Mouse (Mus musculus): Measurements from ENCODE around the gene Ift46. TPM values are rescaled to one million over a fixed set of nuclear protein-coding genes. Genes with fewer than 3 reads are reported as not detected.
A peak's percentile ranks its signal among the peaks of the same experiment; 100 is the strongest.
"Not testable (repeated sequence)": the region's sequence is repeated elsewhere in the genome, so short reads cannot be mapped to it uniquely, and the experiment has no call there.

The Ift46 gene
- total RNA-seq, 2 experiments from 2014 or later, result 34.0 to 38.9 TPM

GRCm38 (mm10) chr9:44734524-44735494 is 32.9 kb upstream of the Ift46 start, which contains the start of gene Phldb1:
Gene Phldb1, minus strand, starts transcription at chr9:44735198.
- ATAC-seq (replicated peaks; ENCODE audit: poor library complexity), result peak; percentile 35

GRCm38 (mm10) chr9:44735886-44736285 is 31.8 kb upstream of the Ift46 start:
- no peak for ATAC-seq (replicated peaks; ENCODE audit: poor library complexity)

GRCm38 (mm10) chr9:44736301-44736700 is 31.4 kb upstream of the Ift46 start:
- no peak for ATAC-seq (replicated peaks; ENCODE audit: poor library complexity)

GRCm38 (mm10) chr9:44737240-44737949 is 30.3 kb upstream of the Ift46 start:
- ATAC-seq (replicated peaks; ENCODE audit: poor library complexity), result no peak

DNA sequence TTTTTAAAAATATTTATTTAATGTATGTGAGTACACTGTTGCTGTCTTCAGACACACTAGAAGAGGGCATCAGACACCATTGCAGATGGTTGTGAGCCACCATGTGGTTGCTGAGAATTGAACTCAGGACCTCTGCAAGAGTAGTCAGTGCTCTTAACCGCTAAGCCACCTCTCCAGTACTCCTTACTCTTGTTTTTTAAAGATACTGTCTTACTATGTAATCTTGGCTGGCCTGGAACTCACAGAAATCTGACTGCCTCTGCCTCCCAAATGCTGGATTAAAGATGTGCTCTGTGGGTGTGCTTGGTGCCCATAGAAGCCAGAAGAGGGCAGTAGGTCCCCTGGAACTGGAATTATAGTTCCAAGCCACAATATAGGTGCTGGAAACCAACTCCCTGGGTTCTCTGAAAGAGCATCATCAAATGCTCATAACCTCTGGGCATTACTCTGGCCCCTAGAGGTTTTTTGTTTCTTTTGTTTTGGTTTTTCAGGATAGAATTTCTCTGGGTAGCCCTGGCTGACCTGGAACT is 27.0 kb upstream of the Ift46 start:
- peak; percentile 61; the same call in 1 of the 2 replicates for ATAC-seq (replicated peaks; ENCODE audit: poor library complexity)

GRCm38 (mm10) chr9:44745371-44745770 is 22.3 kb upstream of the Ift46 start:
- no peak for ATAC-seq (replicated peaks; ENCODE audit: poor library complexity)

DNA sequence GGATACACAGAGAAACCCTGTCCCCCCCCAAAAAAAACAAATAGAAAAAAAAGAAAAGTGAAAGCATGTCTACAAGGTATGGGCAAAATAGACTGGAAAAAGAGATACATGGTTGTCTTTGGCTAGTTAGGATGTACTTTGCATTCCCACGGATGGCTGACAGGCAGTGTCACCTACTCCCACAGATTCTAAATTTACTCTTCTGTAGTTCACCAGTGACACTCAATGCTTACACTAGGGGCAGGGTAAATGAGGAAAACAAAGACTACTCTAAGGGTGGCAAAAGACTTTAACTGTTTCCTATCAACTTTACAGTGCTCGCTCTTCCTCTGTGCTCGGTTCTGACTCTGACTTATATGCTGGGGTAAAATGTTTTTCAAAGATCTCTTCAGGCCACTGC is 21.0 kb upstream of the Ift46 start:
- ATAC-seq (replicated peaks; ENCODE audit: poor library complexity), result no peak

DNA sequence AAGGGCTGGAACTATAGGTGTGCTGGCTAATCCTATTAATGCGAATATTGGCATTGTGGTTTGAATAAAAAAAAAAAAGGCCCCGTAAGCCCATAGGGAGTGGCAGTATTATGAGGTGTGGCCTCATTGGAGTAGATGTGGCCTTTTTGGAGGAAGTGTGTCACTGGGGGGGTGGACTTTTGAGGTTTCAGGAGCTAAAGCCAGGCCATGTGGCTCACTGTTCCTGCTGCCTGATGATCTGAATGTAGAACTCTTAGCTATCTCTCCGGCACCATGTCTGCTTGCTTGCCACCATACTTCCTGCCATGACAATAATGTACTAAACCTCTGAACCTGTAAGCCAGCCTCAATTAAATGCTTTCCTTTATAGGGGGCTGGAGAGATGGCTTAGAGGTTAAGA is 20.4 kb upstream of the Ift46 start:
- no peak for ATAC-seq (replicated peaks; ENCODE audit: poor library complexity)

- no peak for ATAC-seq (replicated peaks; ENCODE audit: poor library complexity)
These were observed 19.2 kb upstream of the Ift46 start for GRCm38 (mm10) chr9:44748473-44748872.

DNA sequence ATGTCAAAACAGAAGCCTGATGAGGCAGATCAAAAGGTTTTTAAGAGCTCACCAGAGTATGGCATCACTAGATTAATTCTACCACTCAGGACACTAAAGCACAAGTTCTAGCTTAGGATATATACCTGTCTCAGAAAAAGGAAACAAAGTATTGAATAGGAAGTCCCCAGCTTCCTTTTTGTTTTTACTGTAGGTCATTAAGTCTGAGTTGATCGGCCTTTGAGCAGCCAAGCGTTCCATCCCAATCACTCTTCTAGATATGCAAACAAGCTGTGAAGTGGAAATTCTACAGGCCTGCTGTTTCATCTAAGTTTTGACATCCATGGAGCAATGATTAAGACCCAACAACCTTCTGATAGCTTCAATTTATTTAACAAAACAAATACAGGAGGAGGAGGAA is 6.8 kb upstream of the Ift46 start:
- no peak for ATAC-seq (replicated peaks; ENCODE audit: poor library complexity)

DNA sequence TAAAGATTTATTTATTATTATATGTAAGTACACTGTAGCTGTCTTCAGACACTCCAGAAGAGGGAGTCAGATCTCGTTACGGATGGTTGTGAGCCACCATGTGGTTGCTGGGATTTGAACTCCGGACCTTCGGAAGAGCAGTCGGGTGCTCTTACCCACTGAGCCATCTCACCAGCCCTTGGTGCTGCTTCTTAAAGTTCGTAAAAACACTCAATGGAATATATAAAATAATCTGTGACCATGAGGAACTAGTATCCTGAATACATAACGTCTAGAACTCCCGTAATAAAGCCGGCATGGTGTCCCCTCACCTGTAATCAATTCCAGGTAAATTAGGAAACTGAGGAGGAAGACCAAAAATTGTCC is 304 bp downstream of the Ift46 start:
- not testable (repeated sequence) for ATAC-seq (replicated peaks; ENCODE audit: poor library complexity)

- no peak for ATAC-seq (replicated peaks; ENCODE audit: poor library complexity)
These were observed 3.7 kb downstream of the Ift46 start for GRCm38 (mm10) chr9:44771376-44771775.

DNA sequence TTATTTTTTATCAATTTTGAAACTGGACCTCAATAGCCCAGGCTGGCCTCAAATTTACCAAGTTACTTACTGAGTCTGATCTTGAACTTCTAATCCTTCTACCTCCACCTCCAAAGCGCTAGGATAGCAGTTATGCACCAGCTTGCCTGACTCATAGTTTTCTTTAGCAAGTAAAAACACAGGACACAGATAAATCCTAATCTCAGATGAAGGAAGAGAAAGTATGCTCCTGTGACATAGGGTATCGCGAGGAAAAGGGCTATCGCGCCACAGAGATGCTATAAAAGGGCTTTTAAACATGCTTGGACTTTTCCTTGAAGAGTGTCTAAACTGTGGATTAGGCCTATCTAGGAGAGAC is 4.7 kb downstream of the Ift46 start:
- no peak; the same call in 1 of the 2 replicates for ATAC-seq (replicated peaks; ENCODE audit: poor library complexity)

DNA sequence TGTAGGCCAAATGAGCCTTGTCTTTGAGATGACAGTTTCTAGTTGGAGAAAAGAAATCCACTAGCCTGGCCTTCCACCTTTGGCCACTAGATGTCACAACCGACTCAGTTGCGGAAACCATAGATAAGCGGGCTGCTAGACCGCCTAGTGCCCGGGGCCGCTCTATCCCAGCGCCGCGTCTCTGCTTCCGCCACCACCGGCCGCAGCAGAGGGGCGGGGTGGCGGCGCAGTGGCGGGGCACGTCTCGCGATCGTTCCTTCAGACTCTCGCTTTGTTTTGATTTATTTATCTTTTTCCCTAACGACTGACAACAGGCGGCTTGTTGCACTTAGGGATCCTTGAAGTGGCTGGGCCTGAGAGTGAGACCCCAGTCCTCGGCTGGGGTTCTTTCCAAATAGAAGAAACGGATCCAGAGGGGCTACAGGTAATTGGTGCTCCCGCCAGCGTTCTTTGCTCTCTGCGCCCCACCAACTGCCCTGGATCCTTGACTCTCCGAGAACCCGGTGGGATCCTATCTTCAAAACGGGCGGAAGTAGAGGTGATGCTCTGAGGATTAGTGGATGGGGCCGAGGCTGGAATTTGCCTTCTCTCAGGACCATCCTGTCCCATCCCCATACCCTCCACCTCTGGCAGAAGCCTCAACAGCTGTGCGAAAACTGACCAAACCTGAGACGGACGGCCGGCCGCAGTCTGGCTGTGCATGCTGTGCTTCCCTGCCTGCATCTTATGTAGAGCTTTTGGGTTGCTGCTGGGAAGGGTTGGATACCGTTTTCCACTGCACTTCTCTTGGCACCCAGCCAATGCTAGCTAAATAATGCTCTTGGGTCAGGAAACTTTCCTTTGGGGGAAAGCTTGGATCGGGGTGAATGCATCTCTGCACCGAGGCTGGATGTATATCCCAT is 5.3 kb downstream of the Ift46 start:
- peak; percentile 99 for ATAC-seq (replicated peaks; ENCODE audit: poor library complexity)

DNA sequence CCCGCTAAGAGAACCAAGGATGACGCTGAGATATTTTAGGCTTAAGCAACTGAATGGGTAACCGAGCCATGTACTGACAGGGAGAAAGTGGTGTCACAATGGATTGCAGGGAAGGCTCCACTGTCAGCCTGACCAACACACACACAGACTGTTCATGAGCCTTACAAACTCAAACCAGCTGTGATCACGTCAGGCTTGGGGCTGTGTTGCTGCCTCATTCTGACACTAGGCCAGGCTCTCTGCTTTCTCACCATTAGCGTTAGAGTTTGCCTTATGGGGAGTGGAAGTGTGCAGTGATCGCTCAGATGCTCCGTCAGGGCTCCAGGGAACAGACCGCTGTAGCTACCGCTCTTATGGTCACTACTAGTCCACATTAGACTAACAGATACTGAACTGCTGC is 25.1 kb downstream of the Ift46 start:
- ATAC-seq (replicated peaks; ENCODE audit: poor library complexity), result no peak

DNA sequence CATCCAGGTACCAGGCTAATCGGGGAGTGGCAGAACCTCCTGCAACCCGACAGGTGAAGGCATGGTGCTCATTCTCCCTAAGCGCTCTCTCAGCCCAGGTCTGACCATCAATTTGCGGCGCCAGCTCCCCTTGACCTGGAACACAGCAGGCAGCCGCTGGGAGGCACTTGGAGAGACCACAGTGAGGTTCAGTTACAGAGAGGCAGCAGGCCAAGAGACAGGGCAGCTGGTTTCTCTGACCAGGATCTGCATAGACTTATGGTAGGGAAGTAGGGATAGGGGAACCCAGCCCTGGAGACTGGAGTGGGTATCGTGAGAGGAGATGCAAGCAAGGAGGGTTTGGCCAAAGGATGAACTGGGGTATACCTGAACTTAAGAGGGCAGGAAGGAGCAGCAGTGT is 30.6 kb downstream of the Ift46 start:
- no peak for ATAC-seq (replicated peaks; ENCODE audit: poor library complexity)

DNA sequence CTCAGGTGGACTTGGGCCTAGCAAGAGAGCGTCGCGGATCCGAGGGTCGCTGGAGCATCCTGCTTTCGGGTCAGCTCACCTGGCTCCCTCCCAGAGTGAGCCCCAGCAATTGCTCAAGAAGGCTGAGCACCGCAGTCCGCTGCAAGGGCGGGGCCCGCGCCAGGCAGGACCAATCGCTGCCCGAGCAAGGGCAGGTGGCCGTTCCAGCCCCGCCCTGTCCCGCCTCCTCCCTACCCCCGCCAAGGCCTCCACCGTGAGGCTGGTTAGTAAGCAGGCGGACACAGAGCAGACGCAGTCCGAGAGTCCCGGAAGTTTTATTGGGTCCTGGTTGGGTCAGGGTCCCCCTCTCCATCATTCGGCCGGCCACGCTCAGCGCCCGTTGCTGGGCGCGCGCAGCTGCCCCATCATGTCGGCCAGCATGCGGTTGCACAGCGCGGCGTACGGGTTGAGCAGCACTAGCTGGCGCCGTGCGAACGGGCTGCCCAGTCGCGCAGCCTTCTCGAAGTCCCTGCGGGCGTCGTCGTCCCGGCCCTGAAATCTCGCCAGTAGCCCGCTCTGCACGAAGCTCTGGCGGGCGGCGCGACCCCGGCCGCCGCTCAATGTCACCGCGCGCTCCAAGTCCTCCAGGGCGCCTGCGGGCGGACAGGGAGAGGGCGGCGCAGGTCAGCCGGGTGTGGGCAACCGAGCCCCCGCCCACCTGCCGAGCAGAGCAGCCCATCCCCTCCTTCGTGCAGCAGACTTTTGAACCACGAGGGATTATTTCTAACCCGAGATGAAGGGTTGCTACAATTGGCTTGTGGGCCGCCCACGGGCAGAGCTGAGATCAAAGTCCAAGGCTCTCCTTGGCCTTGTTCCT is 31.6 kb downstream of the Ift46 start, which contains the start of gene Tmem25:
TSS of gene Tmem25 (minus strand) at position 206 of the 856 bp plus-strand sequence.
- peak; percentile 96 for ATAC-seq (replicated peaks; ENCODE audit: poor library complexity)

- ATAC-seq (replicated peaks; ENCODE audit: poor library complexity), result no peak
These were observed 32.2 kb downstream of the Ift46 start for GRCm38 (mm10) chr9:44799958-44800324.

GRCm38 (mm10) chr9:44801669-44802068 is 34.0 kb downstream of the Ift46 start:
- no peak for ATAC-seq (replicated peaks; ENCODE audit: poor library complexity)

Measured in megakaryocyte progenitor cell, adult 5-6 weeks (primary cell).